Mouse (Mus musculus) olfactory bulb, adult 2 months (tissue): ENCODE results near the gene Brms1.

Experiments
- CTCF ChIP-seq: fragments of 200-500 bp; IDR thresholded peaks from 2 replicates; pipeline ENCODE4 v1.5.1; 2012; ENCODE audit warnings: low read depth, mild to moderate bottlenecking, low read length, moderate library complexity; ENCODE audit not compliant: insufficient read depth
- POLR2A ChIP-seq: fragments of 200-500 bp; IDR thresholded peaks from 2 replicates; pipeline ENCODE4 v1.6.1; 2012; ENCODE audit warnings: mild to moderate bottlenecking, low read depth, low read length, moderate library complexity; ENCODE audit not compliant: insufficient read depth

- TF ChIP-seq CTCF: no peak
- no peak for TF ChIP-seq POLR2A
Measured at GRCm38 (mm10) chr19:5073518-5073917, 32.4 kb downstream of the Brms1 start.
